Mouse (Mus musculus): Measurements from ENCODE around the gene Gm6020. TPM values are rescaled to one million over a fixed set of nuclear protein-coding genes. Genes with fewer than 3 reads are reported as not detected.
"Not testable (repeated sequence)": the region's sequence is repeated elsewhere in the genome, so short reads cannot be mapped to it uniquely, and the experiment has no call there.

Gene Gm6020
- polyA plus RNA-seq (2012; fragmentation: generic; extraction: Trizol) = not detected
- long read RNA-seq, experiment 1 = 0 reads
- long read RNA-seq, experiment 2 = 0 reads

DNA sequence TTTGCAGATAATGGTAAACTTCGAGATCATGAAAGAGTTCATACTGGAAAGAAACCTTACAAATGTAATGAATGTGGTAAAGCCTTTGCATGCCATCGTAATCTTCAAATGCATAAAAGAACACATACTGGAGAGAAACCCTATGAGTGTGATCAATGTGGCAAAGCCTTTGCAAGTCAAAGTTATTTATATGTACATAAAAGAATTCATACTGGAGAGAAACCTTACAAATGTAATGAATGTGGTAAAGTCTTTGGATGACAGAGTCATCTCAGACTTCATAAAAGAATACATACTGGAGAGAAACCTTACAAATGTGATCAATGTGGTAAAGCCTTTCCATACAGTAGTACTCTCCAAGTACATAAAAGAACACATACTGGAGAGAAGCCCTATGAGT is at the start of gene Gm6020:
Gm6020 (plus strand) TSS at position 301 of the 400 bp plus-strand sequence.
- H3K79me3 ChIP-seq (ENCODE audit: low read depth); H3K79me2 ChIP-seq (ENCODE audit: control insufficient read depth, insufficient read depth); H3K36me3 ChIP-seq (ENCODE audit: control insufficient read depth, insufficient read depth); H3K4me3 ChIP-seq (ENCODE audit: insufficient read depth, poor library complexity, severe bottlenecking); H3ac ChIP-seq (ENCODE audit: control insufficient read depth, insufficient read length, low read depth); H3K27me3 ChIP-seq (ENCODE audit: control insufficient read depth, insufficient read depth, insufficient read length): not testable (repeated sequence)

DNA sequence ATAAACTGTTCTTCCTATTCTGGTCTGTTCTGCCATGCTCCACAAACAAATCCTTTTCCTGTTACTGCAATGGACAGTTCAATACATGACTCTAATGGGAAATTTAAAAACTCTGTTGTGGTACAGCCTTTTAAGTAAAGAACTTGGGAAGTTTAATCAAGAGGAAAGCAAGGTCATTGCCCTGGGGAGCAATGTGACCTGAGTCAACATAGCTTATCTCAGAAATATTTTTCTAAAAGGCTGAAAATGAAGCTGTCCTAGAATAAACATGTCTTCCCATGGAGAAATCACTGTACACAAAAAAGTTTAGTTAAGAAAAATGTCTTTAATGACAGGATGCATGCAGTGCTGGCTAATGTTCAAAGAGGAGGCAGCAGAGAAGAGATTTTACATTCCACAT is 45.0 kb upstream of the Gm6020 start:
- Histone ChIP-seq H3K27me3 (ENCODE audit: control insufficient read depth, insufficient read depth, insufficient read length) (no peaks in the 10 kb centered on the region), H3K79me2 (ENCODE audit: control insufficient read depth, insufficient read depth) (peaks cover 23% of the 10 kb centered on the region), H3ac (ENCODE audit: control insufficient read depth, insufficient read length, low read depth) (no peak overlapping the region), H3K4me3 (ENCODE audit: insufficient read depth, poor library complexity, severe bottlenecking) (no peak overlapping the region), H3K79me3 (ENCODE audit: low read depth) (peaks cover 13% of the 10 kb centered on the region), H3K36me3 (ENCODE audit: control insufficient read depth, insufficient read depth) (no peaks in the 10 kb centered on the region)
- TF ChIP-seq FOSL1 (IDR thresholded peaks at IDR 0.05; ENCODE audit: insufficient read depth, low read length, poor library complexity, severe bottlenecking) (no peak), MAX (IDR thresholded peaks at IDR 0.05) (no peak), MYOD1 (IDR thresholded peaks at IDR 0.05; ENCODE audit: control insufficient read depth, insufficient read length, low read depth) (no peak), CTCF (IDR thresholded peaks at IDR 0.05; ENCODE audit: control insufficient read depth, insufficient read depth, insufficient read length) (no peak), USF1 (IDR thresholded peaks at IDR 0.05; ENCODE audit: low read depth) (no peak), CEBPB (IDR thresholded peaks at IDR 0.05; ENCODE audit: low read depth) (no peak), MYOG (IDR thresholded peaks at IDR 0.05; ENCODE audit: control insufficient read depth, extremely low read depth, insufficient read length) (no peak)

GRCm38 (mm10) chr19:61140342-61141206 is 43.1 kb upstream of the Gm6020 start, which contains the start of gene Zfp950:
Gene Zfp950 (minus strand): TSS chr19:61140840.
- Histone ChIP-seq H3ac (ENCODE audit: control insufficient read depth, insufficient read length, low read depth) (peak within 1 kb of the TSS; percentile 99), H3K79me2 (ENCODE audit: control insufficient read depth, insufficient read depth) (peaks cover 23% of the 10 kb centered on the region), H3K27me3 (ENCODE audit: control insufficient read depth, insufficient read depth, insufficient read length) (no peaks in the 10 kb centered on the region), H3K79me3 (ENCODE audit: low read depth) (peaks cover 13% of the 10 kb centered on the region), H3K4me3 (ENCODE audit: insufficient read depth, poor library complexity, severe bottlenecking) (peak within 1 kb of the TSS; percentile 80), H3K36me3 (ENCODE audit: control insufficient read depth, insufficient read depth) (no peaks in the 10 kb centered on the region)
- no peak for TF ChIP-seq USF1 (IDR thresholded peaks at IDR 0.05; ENCODE audit: low read depth)
- TF ChIP-seq FOSL1 (IDR thresholded peaks at IDR 0.05; ENCODE audit: insufficient read depth, low read length, poor library complexity, severe bottlenecking) = no peak
- TF ChIP-seq MYOG (IDR thresholded peaks at IDR 0.05; ENCODE audit: control insufficient read depth, extremely low read depth, insufficient read length) = no peak
- TF ChIP-seq CTCF (IDR thresholded peaks at IDR 0.05; ENCODE audit: control insufficient read depth, insufficient read depth, insufficient read length) = no peak
- no peak for TF ChIP-seq MYOD1 (IDR thresholded peaks at IDR 0.05; ENCODE audit: control insufficient read depth, insufficient read length, low read depth)
- no peak for TF ChIP-seq CEBPB (IDR thresholded peaks at IDR 0.05; ENCODE audit: low read depth)
- no peak for TF ChIP-seq MAX (IDR thresholded peaks at IDR 0.05)

DNA sequence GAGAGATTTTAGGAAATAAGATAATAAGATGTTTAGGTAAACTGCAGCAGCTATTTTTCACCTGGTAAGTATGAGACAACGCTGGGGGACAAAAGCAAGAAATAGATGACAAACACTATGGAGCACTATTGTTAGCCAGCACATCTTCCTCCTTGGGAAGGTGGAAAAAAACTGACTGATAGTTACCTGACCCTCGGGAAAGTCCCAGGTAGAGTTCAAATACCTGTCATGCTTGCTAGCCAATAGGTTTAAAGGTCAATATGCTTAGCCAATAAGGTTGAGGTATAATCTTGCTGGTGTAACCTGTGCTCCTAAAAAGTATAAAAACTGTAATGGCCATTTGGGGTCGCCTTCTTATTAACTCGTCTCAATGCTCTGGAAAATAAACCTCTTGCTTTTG is 42.4 kb upstream of the Gm6020 start:
- TF ChIP-seq FOSL1 (IDR thresholded peaks at IDR 0.05; ENCODE audit: insufficient read depth, low read length, poor library complexity, severe bottlenecking) (no peak), MYOG (IDR thresholded peaks at IDR 0.05; ENCODE audit: control insufficient read depth, extremely low read depth, insufficient read length) (no peak), CEBPB (IDR thresholded peaks at IDR 0.05; ENCODE audit: low read depth) (no peak), CTCF (IDR thresholded peaks at IDR 0.05; ENCODE audit: control insufficient read depth, insufficient read depth, insufficient read length) (no peak)
- H3K27me3 ChIP-seq (ENCODE audit: control insufficient read depth, insufficient read depth, insufficient read length) = no peaks in the 10 kb centered on the region
- H3ac ChIP-seq (ENCODE audit: control insufficient read depth, insufficient read length, low read depth) = no peak overlapping the region
- H3K79me2 ChIP-seq (ENCODE audit: control insufficient read depth, insufficient read depth) = peaks cover 23% of the 10 kb centered on the region
- peak overlapping the region; percentile 80 for H3K4me3 ChIP-seq (ENCODE audit: insufficient read depth, poor library complexity, severe bottlenecking)
- peaks cover 13% of the 10 kb centered on the region for H3K79me3 ChIP-seq (ENCODE audit: low read depth)
- no peaks in the 10 kb centered on the region for H3K36me3 ChIP-seq (ENCODE audit: control insufficient read depth, insufficient read depth)

GRCm38 (mm10) chr19:61151372-61151700 is 32.4 kb upstream of the Gm6020 start:
- no peaks in the 10 kb centered on the region for H3K36me3 ChIP-seq (ENCODE audit: control insufficient read depth, insufficient read depth)

More at GRCm38 (mm10) chr19:61151372-61151700, 32.4 kb upstream of the Gm6020 start:
- Histone ChIP-seq H3K79me2 (ENCODE audit: control insufficient read depth, insufficient read depth) (no peaks in the 10 kb centered on the region), H3K4me3 (ENCODE audit: insufficient read depth, poor library complexity, severe bottlenecking) (no peak overlapping the region), H3ac (ENCODE audit: control insufficient read depth, insufficient read length, low read depth) (no peak overlapping the region), H3K79me3 (ENCODE audit: low read depth) (no peaks in the 10 kb centered on the region), H3K27me3 (ENCODE audit: control insufficient read depth, insufficient read depth, insufficient read length) (no peaks in the 10 kb centered on the region)
- no peak for TF ChIP-seq MYOG (IDR thresholded peaks at IDR 0.05; ENCODE audit: control insufficient read depth, extremely low read depth, insufficient read length)
- no peak for TF ChIP-seq FOSL1 (IDR thresholded peaks at IDR 0.05; ENCODE audit: insufficient read depth, low read length, poor library complexity, severe bottlenecking)
- TF ChIP-seq CEBPB (IDR thresholded peaks at IDR 0.05; ENCODE audit: low read depth) = no peak
- TF ChIP-seq CTCF (IDR thresholded peaks at IDR 0.05; ENCODE audit: control insufficient read depth, insufficient read depth, insufficient read length) = no peak
- TF ChIP-seq MAX (IDR thresholded peaks at IDR 0.05) = no peak

Data from C2C12 (cell line).